Mouse (Mus musculus): Measurements from ENCODE around the gene Tmem156.

The Tmem156 gene

DNA sequence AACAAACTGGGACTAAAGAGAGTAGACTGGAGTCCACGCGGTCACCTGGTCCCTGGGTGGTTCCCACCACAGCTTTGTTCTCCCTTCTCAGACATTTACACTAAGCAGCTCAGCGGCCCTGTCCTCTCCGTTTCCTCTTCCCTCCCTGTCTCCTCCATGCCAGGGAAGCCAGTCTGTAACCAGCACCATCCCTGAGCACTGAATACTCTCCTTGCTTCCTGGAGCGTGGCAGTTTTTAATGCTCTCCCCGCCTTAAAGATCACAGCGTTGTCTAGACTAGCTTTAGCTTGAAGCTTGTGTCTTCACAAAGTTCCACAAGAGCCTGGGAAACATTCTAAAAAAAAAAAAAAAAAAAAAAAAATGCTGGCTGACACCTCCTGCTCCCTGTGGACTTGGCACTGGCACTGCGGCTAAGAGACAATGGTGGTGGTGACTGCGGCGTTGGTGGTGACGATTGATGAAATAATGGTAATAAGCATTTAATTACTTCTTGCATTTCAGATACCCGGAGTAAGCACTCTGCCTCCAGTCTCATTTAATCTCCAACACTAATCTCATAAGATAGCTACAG lies 44.6 kb downstream of the Tmem156 start:
- no peak for DNase-seq (ENCODE audit: low read depth, low spot score)

DNA sequence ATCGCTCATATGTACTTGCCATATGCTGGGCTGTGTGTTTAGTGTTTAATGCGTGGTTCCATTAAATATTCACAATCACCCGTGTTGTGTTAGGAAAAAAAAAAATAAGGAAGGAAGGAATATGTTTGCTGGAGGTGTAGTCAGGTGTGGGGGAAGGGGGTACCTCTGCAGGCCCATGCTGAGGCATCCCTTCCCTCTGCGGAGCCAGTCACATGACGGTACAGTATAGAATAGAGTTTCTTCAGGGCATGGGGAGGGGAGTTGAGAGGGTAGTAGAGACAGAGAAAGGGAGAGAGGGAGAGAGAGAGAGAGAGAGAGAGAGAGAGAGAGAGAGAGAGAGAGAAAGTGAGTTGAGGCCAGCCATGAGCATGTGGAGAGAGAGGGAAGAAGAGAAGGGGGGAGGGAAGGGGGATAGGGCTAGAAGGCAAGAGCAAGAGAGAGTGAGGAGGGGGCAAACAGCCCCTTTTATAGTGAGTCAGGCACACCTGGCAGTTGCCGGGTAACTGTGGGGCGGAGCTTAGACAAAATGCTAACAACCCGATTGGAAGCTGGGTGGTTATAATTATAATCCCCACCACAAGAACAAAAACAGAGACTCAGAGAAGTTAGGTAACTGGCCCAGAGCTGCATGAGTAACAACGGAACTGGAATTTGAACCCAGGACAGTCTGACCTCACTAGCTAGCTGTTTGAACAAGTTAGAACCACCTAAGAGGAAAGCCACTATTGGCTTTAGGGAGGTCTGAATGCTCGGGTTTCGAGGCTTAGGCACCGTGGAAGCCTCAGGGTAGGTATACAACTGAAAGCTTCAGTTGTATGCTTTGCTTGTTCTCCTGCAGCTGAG lies 45.3 kb downstream of the Tmem156 start:
- no peak for DNase-seq (ENCODE audit: low read depth, low spot score)

DNA sequence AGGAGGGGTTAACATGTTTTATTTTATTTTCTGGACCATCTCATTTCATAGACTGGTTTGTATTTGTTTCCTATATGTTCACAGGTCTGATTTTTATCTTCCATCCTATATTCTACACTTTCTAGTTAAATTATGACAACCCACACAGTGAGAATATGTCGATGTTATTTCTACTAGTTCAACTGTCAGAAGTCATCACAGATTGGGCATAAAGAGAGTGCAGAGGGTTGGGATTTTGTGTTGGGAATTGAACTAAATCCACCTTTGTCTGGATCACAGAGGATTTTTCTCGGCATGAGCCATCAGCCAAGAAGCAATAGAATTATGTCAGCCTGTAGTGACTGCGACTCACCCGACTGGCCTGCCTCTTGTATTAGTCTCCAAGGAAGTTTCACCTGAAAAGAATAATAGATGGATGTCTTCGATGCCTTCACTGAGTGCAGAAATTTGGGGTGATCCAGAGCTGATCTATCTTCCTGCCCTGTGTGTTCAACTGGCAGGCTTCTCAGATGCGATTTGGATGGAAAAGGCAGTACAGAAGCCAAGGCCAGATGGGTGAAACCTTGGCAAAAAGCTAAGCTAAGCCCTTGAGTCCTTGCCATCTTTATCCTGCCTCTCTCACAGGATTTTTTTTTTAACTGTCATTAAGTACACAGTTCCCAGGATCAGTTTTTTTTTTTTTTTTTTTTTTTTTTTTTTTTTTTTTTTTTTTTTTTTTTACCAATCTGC lies 46.1 kb downstream of the Tmem156 start:
- DNase-seq (ENCODE audit: low read depth, low spot score), result no peak

DNA sequence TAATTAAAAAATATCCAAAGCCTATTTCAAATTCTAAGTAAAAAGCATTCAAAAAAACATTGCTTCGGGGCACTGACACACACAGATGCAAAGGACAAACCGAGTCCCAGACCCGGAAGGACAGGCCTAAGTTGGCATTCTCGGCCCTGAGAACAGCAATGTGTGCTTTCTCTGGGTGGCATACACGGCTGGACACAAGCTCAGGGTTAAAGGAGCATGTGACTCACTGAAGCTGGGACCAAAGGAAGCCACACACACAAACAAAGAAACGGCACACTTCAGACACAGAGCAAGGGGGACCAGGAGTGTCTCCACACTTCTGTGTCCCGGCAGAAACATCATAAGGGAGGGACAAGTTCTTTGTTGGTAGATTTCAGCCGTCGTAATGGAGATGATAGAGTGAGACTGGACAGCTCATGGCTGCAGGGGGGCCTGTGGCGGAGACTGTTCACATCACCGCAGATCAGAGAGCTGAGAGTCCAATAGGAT lies 48.5 kb downstream of the Tmem156 start:
- no peak for DNase-seq (ENCODE audit: low read depth, low spot score)

DNA sequence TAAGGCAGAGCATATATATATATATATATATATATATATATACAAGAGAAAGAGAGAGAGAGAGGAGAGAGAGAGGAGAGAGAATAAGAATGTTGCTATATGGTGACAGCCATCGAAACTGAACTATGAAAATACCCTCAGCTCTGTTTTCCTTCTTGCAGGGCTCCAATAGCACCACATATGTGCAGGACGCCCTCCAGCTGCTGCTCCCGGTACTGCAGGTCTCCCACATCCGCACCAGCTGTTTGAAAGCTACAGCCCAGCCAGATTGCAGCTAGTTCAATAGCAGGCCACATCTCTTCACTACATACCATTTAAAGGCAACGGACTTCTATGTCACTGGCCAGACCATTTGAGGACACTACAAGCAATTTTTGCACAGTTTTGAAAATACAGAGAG lies 51.5 kb downstream of the Tmem156 start:
- DNase-seq (ENCODE audit: low read depth, low spot score), result no peak

DNA sequence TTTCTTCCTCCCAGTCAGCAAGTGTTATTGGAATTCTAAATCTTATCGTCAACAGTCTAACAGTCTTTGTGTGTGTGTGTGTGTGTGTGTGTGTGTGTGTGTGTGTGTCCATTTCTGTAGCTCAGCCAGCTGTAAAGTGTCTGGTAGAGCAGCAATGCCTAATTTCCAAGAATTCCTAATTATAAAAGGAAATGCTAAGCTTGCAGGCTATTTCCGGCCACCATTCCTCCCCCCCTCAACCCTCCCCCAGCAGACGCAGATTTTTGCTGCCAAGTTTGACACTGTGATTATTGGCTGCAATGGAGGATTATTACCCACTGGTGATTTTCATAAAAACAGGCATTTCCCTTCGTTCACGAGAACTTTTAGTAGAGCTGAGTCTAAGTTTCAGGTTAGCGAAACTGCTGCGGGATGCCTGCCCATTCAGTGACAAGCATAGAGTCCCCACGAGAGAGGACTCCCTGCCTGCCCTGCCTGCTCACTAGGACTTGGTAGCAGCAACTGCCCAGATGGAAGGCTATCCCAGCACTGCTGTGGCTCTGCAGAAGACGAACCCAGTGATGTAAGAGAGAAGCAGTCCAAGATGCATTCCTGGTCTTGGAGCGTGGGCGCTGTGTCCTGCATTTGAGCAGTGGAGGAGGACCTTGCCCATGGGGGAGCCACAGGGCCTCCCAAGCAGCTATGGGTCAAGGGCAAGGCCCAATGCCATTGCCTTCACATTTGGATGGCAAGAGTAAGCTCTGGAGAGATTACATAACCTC lies 52.9 kb downstream of the Tmem156 start:
- DNase-seq (ENCODE audit: low read depth, low spot score), result no peak

DNA sequence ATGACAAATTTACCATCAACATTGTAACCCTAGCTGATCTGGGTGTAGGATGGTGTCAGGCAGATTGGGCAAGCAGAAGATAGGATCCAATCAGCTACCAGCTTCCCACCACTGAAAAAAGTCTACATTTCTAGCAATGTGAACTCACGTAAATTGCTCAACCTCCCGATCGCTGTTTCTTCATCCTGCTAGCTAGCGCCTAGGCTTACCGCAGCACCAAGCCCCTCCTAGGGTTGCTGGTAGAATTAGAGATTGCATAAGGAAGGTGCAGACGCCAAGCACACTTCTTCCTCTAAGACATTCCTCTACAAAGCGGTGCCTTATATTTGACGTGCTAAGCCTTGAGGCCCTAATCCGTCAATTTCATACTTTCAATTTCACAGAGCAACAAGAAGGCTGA lies 53.6 kb downstream of the Tmem156 start:
- DNase-seq (ENCODE audit: low read depth, low spot score), result no peak

DNA sequence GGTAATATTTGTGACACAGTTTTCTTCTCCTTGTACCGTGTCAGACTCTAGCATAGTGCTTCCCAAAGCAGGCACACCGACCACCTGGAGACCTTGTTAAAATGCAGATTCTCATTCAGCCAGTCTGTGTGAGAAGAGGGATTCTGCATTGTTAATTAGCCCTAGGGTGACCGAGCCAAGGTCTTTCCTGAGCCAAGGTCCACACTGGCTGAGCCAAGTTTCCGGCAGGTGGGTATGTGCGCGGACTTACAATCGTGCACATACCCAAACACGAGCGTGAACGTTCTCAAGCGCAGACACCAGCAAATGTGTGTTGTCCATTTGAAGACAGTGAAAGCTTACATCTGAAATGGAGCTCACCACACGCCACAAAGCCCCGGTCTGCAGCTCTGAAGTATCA lies 55.3 kb downstream of the Tmem156 start:
- DNase-seq (ENCODE audit: low read depth, low spot score), result no peak

DNA sequence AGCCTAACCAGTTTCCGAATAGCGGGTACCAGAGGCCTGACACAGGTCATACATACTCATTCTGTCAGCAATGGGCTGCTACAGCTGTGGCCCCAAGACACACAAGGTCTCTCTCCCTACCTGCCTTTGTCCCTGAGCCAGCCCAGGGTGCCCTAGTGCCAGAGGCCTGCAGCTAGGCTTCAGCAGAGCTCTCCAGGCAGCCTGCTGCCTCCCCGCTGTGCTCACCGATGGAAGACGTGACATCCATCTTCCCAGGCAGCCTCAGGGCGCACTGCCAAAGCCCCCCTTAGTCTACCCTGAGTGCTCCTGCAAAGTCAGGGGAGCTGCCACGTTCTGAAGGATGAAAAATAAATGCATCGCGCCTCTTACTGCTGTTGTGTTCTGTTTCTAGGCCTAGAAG lies 63.9 kb downstream of the Tmem156 start:
- DNase-seq (ENCODE audit: low read depth, low spot score), result no peak

DNA sequence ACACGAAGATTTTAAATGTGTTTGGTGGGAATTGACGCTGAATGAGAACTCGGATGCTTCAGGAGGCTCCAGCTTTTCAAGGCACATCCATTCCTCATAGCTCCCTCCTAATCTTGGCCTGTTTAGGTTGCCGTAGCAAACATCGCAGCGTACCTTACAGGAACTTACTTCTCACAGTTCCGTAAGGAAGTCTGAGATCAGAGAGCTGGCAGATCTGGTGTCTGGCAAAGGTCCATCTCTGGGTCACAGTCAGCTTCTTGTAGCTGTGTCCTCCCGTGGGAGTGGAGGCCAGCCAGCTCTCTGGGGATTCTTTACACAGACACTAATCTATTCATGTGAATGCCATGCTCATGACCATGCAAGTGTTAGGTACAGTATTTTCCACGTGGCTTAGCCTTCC lies 65.2 kb downstream of the Tmem156 start:
- no peak for DNase-seq (ENCODE audit: low read depth, low spot score)

DNA sequence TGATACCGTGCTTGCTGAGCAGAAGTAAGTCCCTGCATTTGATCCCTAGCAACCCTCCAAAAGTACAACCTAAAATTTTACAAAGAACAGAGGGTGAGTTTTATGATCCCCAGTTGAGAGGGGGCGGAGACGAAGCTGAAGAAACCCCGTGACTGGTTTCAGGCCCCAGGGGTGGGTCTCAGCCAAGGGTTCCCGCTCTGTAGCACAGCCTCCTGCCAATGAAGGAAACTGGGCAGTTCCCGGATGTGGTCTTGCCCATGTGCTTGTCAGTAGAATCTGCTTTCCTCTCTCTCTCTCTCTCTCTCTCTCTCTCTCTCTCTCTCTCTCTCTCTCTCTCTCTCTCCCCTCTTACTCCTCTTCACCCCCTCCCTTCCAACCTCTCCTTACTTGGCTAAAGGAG lies 66.0 kb downstream of the Tmem156 start:
- no peak for DNase-seq (ENCODE audit: low read depth, low spot score)

DNA sequence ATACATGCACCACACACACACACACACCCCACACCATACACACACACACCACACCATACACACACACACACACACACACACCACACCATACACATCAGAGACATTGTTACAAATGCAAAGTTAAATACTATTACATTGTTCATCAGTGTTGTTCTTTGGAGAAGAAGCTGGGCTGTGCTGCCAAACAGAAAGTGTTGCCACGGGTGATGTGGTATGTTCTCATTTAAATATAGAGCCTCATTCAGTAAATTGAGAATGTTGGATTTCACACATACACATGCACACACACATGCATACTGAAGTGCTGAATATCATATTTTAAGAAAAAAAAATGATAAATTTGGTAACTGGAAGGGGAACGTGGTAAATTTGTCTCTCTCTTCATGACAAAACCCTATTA lies 67.3 kb downstream of the Tmem156 start:
- DNase-seq (ENCODE audit: low read depth, low spot score), result no peak

DNA sequence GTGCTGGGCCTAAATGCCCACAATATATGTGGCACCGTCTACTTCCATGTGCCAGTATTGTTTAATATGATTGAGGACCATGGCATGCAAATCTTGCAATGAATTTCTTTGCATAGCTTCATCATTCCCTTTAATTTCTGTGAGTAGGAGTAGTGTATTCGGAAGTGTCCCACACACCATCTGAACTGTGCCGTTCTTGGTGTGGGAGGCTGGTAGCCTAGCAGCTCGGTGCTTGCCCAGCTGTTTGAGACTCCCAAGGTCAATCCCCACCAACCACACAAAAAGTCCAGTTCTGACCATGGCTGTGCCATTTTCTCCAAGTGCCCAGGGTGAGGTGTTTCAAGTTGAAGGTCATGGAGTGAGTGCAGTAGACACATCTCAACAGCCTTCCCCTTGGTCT lies 69.9 kb downstream of the Tmem156 start:
- peak; percentile 81 for DNase-seq (ENCODE audit: low read depth, low spot score)

DNA sequence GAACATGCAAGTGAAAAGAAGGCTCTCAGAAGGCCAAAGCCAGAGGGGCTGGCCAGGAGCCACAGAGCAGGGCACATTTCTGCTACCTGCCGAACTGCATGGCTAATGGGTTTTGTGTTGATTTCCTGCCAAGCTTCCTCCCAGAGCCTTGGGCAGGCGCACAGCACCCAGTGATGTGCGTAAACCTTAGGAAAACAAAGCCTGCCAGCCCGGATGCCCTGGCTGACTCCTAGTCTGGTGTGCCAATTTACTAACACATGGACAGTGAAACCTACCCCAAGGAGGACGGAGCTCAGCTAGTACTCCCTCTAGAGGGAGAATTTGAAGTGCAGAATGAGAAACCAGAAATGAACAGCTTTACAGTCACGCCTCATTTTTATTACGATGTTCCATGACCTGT lies 72.1 kb downstream of the Tmem156 start:
- no peak for DNase-seq (ENCODE audit: low read depth, low spot score)

DNA sequence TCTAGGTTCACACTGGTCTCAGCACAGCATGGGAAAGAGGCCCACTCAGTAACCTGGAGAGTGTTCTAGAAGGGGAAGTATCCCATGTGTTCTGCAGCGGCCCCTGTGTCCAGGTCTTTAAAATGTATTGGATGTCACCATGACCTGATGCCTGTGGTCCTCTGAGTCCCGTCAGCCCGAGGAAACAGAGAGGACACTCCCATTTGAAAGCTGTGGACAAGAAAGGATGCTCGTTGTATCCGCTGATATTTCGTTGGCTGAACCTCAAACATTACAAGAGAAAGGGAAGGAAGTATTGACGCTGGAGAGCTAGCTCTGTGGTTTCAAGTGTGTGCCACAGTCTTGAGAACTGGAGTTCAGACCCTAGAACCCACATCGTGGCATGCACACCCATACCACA lies 72.8 kb downstream of the Tmem156 start:
- no peak for DNase-seq (ENCODE audit: low read depth, low spot score)

DNA sequence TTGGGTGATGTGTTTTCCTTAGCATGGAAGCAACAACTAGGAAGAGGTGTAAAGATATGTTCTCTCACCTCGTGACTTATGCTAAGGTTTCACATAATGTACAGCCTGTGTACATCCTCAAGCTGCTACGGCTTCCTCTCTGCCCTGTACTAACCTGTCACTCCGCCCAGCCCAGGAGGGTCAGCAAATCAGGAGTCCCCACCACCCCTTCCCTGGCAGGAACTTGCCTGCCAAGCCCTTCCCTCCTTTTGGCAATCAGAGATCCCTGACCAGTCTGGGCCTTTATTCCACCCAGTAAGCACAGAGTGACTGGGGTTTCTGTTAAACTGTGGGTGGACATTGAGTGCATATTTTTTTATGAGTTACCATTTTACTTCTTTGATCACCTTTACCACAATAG lies 76.4 kb downstream of the Tmem156 start:
- DNase-seq (ENCODE audit: low read depth, low spot score), result no peak

DNA sequence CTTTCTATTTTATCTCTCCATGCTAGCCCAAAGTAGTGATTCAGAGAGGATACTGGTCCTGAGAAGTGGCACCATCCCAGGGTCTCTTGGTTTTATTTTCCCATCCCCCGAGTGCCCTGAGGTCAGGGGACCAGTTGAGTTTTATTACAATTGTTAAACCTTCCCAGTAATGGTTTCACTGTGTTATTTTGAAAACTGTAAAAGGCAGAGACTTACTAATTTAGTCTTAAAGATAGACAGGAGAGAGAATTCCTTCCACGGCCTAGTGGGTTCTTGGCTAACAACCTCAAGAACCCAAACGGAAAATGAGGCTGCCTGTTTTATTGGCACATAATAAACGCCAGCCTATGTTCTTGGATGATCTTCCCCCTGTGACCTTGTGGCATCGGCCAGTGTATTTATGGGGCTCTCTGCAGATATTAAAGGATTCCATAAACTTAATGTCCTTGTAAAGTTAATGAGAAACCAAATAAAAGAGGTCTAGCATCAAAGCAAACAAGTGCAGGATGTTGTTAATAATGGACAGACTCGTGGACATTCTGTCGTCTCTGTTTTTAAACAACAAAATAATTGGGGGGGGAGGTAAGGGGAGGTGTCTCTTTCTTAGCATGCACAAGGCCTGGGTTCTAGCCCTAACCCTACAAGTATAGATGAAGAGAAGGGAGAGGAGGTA lies 79.9 kb downstream of the Tmem156 start:
- no peak for DNase-seq (ENCODE audit: low read depth, low spot score)

DNA sequence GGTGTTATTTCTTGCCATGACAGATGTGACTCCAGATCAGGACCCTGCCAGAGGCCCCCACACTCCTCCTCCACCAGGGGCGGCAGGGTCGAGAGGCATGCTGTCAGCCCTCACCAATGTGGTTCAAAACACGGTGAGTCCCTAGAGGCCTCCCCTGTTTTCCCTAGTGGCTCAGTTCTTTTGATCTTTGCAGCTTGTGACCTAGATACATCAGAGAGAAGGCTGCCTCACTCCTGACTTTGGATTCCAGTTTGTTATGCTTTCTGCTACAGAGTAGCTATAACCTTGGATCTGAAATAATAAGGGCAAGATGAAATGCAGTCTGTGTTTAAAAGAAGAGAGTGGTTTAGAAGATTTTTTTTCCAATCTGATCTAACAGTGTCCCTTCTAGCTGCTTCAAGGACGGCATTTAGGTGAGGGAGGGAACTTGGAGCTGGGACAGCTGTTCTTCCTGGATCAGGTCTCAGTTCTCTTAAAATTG lies 85.9 kb downstream of the Tmem156 start:
- DNase-seq (ENCODE audit: low read depth, low spot score), result peak; percentile 19

DNA sequence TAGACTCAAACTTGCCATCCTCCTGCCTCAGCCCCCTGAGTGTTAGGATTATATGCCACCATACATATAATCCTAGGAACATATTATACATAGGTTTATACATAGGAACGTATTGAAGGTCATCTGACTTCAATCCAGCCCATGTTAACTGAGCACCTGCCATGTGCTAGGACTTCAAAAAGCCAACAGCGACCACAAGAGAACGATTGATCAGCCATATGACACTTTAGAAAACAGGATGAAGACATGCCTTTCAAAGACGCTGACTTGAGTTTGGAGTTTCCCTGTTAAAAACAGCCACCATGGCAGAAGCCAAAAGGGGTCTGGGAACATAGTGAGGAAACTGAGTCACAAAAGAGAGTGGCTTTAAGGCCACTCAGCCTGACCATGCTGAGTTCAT lies 86.7 kb downstream of the Tmem156 start:
- DNase-seq (ENCODE audit: low read depth, low spot score), result no peak
